Mouse (Mus musculus) forebrain, embryonic 11.5 days (tissue): ENCODE measurements around the gene Slc35c2. TPM values are rescaled to one million over a fixed set of nuclear protein-coding genes. Genes with fewer than 3 reads are reported as not detected.

Experiments used
- ATAC-seq: fragments of 200-750 bp; cut with Nextera tagmentation; replicated peaks from 2 replicates; pipeline ENCODE4 v1.8.0; 2017; ENCODE audit warnings: moderate TSS enrichment; ENCODE audit not compliant: low FRiP score
- DNase-seq: peaks from one replicate; pipeline ENCODE4 v3.0.0-alpha.2; 2017; ENCODE audit warnings: low spot score
- H3K27ac ChIP-seq: fragments of 300-500 bp; sonication (generic); 2 replicates; pipeline ENCODE4 v1.5.1; 2014; ENCODE audit warnings: low read depth, low read length
- H3K27me3 ChIP-seq: fragments of 300-500 bp; sonication (generic); 2 replicates; pipeline ENCODE4 v1.6.1; 2014; ENCODE audit warnings: mild to moderate bottlenecking, low read length, mixed read lengths; ENCODE audit not compliant: control insufficient read depth, insufficient read depth
- H3K36me3 ChIP-seq: fragments of 300-500 bp; sonication (generic); 2 replicates; pipeline ENCODE4 v1.6.1; 2014; ENCODE audit warnings: mild to moderate bottlenecking, low read length, moderate library complexity, mixed read lengths; ENCODE audit not compliant: control insufficient read depth, insufficient read depth
- H3K4me1 ChIP-seq: fragments of 300-500 bp; sonication (generic); replicated peaks from 2 replicates; pipeline ENCODE4 v1.6.1; 2014; ENCODE audit warnings: low read length, mixed read lengths; ENCODE audit not compliant: control insufficient read depth, insufficient read depth
- H3K4me2 ChIP-seq: fragments of 300-500 bp; sonication (generic); 2 replicates; pipeline ENCODE4 v1.6.1; 2014; ENCODE audit warnings: low read depth, mild to moderate bottlenecking, low read length, moderate library complexity, mixed read lengths; ENCODE audit not compliant: severe bottlenecking
- H3K4me3 ChIP-seq: fragments of 300-500 bp; sonication (generic); 2 replicates; pipeline ENCODE4 v1.5.1; 2014; ENCODE audit warnings: low read depth, low read length
- H3K9ac ChIP-seq: fragments of 300-500 bp; sonication (generic); 2 replicates; pipeline ENCODE4 v1.6.1; 2014; ENCODE audit warnings: low read length
- H3K9me3 ChIP-seq: fragments of 300-500 bp; sonication (generic); 2 replicates; pipeline ENCODE4 v1.6.1; 2016; ENCODE audit warnings: low read length, mixed read lengths; ENCODE audit not compliant: control insufficient read depth
- WGBS: fragments of 180-500 bp; shearing (Covaris S2); extraction: QIAGEN DNeasy Blood & Tissue Kit; methylation state at CpG from one replicate; pipeline ENCODE4 v1.1.7; 2014; 5-methylcytosine and 5-hydroxymethylcytosine counted together
- polyA plus RNA-seq: library from polyadenylated mRNA; unstranded; fragments of >200 nt; fragmentation: Nextera tagmentation; extraction: Ambion mirVana; gene quantifications from 2 replicates; pipeline ENCODE4 v1.2.1, GENCODE M21; 2014

Slc35c2 gene
- polyA plus RNA-seq, 1 experiment from 2014 or later = 54.3 TPM

DNA sequence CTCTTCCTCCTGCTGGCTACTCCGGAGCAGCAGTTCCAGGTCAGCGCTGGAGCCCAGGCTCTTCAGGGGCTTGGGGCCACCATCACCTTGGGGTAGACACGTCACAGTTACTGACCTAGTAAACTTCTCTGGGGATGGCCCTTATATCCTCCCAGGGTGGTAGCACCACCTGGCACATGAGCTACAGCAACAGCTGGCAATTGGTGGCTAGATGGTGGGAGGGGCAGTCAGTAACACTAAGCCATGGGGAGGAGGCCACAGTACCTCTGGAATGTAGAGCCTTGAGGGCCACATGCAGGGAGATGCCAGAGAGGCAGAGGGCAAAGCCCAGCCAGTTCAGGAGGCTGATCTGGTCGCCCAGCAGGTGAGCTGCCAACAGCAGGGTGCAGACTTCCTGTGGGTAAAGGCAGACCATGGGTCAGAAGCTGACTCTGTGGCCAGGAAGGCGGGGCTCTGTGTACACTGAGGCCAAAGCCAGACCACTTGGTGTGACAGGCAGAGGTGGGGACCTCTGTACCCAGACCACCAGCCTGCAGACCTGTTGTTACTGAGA, 10.4 kb downstream of the Slc35c2 start:
- H3K9ac ChIP-seq = no peak overlapping the region
- no peak for DNase-seq
- no peak overlapping the region for H3K4me2 ChIP-seq
- no peaks in the 10 kb centered on the region for H3K36me3 ChIP-seq
- H3K9me3 ChIP-seq = no peaks in the 10 kb centered on the region
- H3K27me3 ChIP-seq = no peaks in the 10 kb centered on the region
- H3K4me1 ChIP-seq = peaks cover 17% of the 10 kb centered on the region
- no peak overlapping the region for H3K27ac ChIP-seq
- ATAC-seq = no peak
- WGBS = 86% methylated on average over 5 of the region's 5 CpGs
- no peak overlapping the region for H3K4me3 ChIP-seq

DNA sequence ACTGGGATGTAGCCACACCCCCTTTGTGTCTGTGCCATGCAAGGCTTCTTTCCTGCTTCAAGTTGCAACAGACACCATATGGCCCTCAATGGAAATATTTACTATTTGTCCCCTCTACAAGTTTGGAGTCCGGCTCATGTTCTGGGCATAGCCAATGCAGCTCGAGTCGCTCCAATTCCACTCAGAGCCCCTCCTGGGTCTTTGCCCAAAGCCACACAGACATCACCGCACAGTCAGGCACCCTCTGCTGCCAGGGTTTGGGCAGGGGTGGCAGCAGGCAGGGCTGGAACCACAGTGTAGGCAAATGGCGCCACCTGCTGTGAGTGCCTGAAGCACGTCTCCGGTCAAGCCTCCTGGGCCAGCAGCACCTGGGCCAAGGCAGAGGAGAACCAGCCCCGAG, 11.8 kb downstream of the Slc35c2 start:
- Histone ChIP-seq H3K27me3 (no peaks in the 10 kb centered on the region), H3K27ac (0 out of 2 replicates have a peak overlapping the region, but pooled peaks have one; percentile 31), H3K4me1 (peaks cover 28% of the 10 kb centered on the region), H3K9me3 (no peaks in the 10 kb centered on the region), H3K4me2 (no peak overlapping the region), H3K9ac (no peak overlapping the region), H3K4me3 (no peak overlapping the region), H3K36me3 (no peaks in the 10 kb centered on the region)
- ATAC-seq (peak; percentile 57), DNase-seq (peak; percentile 83)
- 24% methylated on average over 8 of the region's 8 CpGs for WGBS

DNA sequence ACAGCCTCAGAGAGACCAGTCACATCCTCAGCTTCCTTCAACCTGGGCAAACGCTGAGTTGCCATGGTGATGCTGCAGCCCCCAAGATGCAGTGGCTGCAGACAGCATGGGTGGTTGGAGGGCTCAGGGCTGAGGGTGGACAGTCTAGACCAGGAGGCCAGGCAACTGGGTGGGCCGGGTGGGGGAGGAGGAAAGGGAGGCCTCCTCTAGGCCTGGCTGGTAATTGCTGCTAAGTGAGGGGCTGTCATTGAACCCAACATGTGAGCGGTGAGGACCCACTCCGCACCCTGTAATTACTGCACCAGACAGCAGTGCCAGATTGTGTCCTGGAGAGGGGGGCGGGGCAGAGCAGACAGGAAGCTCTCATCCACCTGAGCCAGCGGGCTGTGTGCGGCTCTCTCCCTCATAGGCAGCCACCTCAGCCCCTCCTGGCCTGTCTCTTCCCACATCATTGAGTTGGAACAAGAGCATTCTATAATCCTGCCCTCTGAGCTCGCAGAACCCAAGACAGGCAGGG, 12.5 kb downstream of the Slc35c2 start:
- Histone ChIP-seq H3K4me1 (peaks cover 32% of the 10 kb centered on the region), H3K36me3 (no peaks in the 10 kb centered on the region), H3K4me3 (no peak overlapping the region), H3K9ac (no peak overlapping the region), H3K27me3 (no peaks in the 10 kb centered on the region), H3K9me3 (no peaks in the 10 kb centered on the region), H3K4me2 (no peak overlapping the region), H3K27ac (0 out of 2 replicates have a peak overlapping the region, but pooled peaks have one; percentile 31)
- ATAC-seq = peak; percentile 71
- 29% methylated on average over 8 of the region's 8 CpGs for WGBS
- DNase-seq = no peak

DNA sequence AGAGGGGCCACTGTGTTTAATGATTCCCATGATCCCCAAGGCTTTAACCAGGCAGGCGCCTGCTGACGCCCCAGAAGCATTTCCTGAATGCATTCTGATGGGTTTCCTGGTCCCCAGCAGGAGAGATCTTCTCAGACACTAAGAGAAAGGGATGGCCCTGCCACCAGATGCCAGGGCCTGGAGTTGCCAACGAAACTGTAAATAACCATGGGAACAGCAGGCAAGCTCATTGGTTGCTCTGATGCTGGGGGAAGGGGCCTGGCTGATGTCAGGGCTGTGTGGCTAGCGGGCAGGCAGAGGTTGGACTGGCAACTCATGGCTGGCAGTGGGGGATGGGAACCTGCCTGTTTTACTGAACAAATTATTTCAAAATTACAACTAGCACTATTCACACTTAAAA, 14.1 kb downstream of the Slc35c2 start:
- Histone ChIP-seq H3K27me3 (no peaks in the 10 kb centered on the region), H3K36me3 (no peaks in the 10 kb centered on the region), H3K4me3 (no peak overlapping the region), H3K27ac (no peak overlapping the region), H3K4me2 (no peak overlapping the region), H3K9me3 (no peaks in the 10 kb centered on the region), H3K9ac (no peak overlapping the region), H3K4me1 (peaks cover 30% of the 10 kb centered on the region)
- DNase-seq (no peak), ATAC-seq (no peak)
- 55% methylated on average over 4 of the region's 4 CpGs for WGBS

DNA sequence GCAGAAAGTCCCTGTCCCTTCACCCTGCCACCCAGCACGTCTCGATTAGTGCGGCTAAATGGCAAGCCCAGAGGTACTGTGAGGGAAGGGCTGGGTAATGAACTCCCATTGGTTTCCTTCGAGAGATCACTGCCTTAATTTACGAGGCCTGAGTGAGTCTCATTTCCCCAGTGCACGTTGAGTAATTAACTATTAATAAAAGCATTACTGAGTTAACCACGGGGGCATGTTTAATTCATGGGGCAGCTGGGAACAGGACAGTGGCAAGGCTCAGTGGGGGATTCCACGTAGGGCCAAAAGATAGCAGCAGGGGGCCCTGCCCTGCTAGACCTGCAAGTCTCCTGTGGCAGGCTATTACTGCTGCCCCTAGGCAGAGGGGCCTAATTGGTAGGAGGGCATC, 16.3 kb downstream of the Slc35c2 start:
- 10% methylated on average over 8 of the region's 8 CpGs for WGBS
- Histone ChIP-seq H3K9ac (no peak overlapping the region), H3K27me3 (no peaks in the 10 kb centered on the region)

DNA sequence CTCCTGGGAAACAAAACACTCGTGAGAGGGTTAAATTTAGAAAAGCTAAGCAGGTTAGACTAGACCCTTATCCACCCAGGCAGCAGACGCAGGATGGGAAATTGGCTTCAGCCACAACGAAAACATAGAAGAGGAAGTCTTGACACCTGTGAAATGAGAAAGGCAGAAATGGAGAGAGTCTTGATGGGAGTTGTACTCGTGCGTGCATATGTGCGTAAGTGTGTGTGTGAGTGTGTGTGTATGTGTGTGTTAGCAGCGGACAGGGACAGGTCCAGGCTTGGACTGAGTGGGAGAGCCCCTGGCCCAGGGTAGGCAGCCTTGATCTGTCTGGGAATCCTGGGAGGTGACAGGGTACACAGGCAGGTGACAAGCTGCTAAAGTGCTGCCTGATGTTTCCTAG, 16.8 kb downstream of the Slc35c2 start:
- H3K36me3 ChIP-seq = no peaks in the 10 kb centered on the region
- H3K27me3 ChIP-seq = no peaks in the 10 kb centered on the region
- H3K27ac ChIP-seq = no peak overlapping the region
- H3K4me1 ChIP-seq = peaks cover 39% of the 10 kb centered on the region
- no peak for DNase-seq
- 55% methylated on average over 7 of the region's 7 CpGs for whole genome bisulfite sequencing
- H3K9ac ChIP-seq = no peak overlapping the region
- no peaks in the 10 kb centered on the region for H3K9me3 ChIP-seq
- H3K4me3 ChIP-seq = no peak overlapping the region
- no peak for ATAC-seq
- no peak overlapping the region for H3K4me2 ChIP-seq

More for the DNA sequence above, 16.3 kb downstream of the Slc35c2 start:
- Histone ChIP-seq H3K36me3 (no peaks in the 10 kb centered on the region), H3K4me1 (peaks cover 42% of the 10 kb centered on the region), H3K9me3 (no peaks in the 10 kb centered on the region), H3K27ac (no peak overlapping the region), H3K4me3 (no peak overlapping the region), H3K4me2 (no peak overlapping the region)
- DNase-seq (no peak), ATAC-seq (no peak)

DNA sequence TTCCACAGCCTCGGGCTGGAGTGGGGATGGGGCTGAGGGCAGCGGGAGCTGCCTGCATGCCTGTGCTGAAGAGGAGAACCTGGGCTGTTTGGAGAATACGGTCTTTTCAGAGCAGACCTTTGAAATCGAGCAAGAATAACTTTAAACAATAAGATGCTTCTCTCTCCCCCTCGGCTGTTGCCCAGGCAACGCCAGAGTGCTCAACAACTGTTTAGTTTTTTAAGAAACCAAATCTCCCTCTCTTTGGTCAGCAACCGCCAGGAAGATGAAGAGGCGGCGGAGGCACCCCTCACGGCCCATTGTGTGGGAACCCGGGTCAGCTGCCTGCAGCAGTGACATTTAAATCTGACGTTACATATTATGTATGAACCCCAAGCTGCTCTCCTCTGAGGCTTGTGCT, 20.9 kb downstream of the Slc35c2 start:
- 2% methylated on average over 12 of the region's 12 CpGs for WGBS
- Histone ChIP-seq H3K4me3 (no peak overlapping the region), H3K4me1 (peaks cover 24% of the 10 kb centered on the region)

DNA sequence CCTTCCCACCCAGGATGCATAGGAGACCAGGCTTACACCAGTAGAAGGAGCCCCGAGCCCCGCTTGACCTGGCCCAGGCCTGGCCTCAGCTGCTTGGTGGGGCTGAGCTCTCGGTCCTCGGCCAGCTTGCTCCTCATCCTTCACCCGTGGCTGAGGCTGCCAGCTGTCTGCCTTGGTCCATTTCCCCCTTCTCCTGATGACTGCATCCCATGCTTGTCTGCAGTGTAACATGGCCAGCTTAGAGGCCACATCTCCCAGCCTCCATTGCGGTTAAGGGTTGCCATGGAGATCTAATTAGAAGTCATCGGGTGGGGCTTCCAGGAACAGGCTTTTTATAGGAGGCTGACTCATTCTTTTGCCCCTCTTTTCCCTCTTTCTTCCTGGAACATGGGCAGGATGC, 23.8 kb downstream of the Slc35c2 start:
- H3K27me3 ChIP-seq = no peaks in the 10 kb centered on the region; the same call in 1 of the 2 replicates

More for the DNA sequence above, 20.9 kb downstream of the Slc35c2 start:
- DNase-seq (no peak), ATAC-seq (0 out of 2 replicates have a peak, but pooled peaks have one; percentile 37)
- Histone ChIP-seq H3K36me3 (no peaks in the 10 kb centered on the region), H3K9me3 (no peaks in the 10 kb centered on the region), H3K9ac (no peak overlapping the region; the same call in 1 of the 2 replicates), H3K27ac (no peak overlapping the region), H3K27me3 (no peaks in the 10 kb centered on the region; the same call in 1 of the 2 replicates), H3K4me2 (peak overlapping the region; percentile 32; the same call in 1 of the 2 replicates)

More for the DNA sequence above, 23.8 kb downstream of the Slc35c2 start:
- H3K9ac ChIP-seq = no peak overlapping the region
- no peak overlapping the region for H3K4me2 ChIP-seq
- H3K36me3 ChIP-seq = no peaks in the 10 kb centered on the region
- no peak overlapping the region for H3K27ac ChIP-seq
- peaks cover 11% of the 10 kb centered on the region for H3K4me1 ChIP-seq
- no peak for ATAC-seq
- no peaks in the 10 kb centered on the region for H3K9me3 ChIP-seq
- 77% methylated on average over 7 of the region's 7 CpGs for WGBS
- no peak for DNase-seq
- H3K4me3 ChIP-seq = no peak overlapping the region
